Mouse (Mus musculus): ENCODE measurements at regions not wholly inside any gene's neighbourhood (a gene's known extent, or its start where the extent isn't known, plus 50 kb on each side); places are given as distances from the start of the nearest gene placed in this dataset.

DNA sequence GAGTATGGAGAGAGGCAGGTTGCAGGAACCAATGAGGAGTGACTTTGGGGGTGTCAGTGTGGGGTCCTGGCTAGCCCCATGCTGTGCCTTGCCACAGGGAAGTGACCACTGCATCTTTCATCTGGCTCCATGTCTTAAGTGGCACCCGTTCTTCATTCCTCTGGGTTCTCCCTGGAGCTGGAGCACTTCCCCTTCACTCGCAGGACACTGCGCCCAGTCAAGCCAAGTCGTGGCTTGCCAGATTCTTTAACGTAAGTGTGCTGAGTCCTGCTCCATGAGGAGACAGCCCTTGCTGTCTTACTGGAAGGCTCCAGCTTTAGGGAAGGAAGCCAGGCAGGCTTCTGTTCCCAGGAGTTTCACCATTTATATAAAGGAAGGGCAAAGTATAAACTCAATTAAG, 279.1 kb upstream of the Cdh4 start:
- no peak for ATAC-seq (replicated peaks; ENCODE audit: low FRiP score, poor library complexity, severe bottlenecking)

DNA sequence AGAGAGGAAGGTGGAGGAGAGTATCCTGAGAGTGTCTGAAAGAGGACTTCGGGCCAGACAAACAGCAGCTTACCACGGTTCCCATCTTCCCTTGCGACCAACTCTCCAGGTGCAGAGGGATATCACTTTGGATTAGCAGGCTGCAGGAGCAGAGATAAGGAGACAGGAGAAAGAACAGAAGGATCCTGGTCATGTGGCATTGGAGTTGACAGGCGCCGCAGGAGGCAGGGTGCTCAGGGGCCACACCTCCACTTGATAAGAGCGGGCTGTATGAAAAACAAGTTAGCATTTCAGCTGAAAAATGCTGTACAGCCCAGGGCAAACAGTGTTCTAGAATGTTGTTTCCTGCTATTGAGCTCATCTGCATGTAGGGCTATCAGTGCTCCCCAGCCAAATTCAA, 272.1 kb upstream of the Cdh4 start:
- ATAC-seq (replicated peaks; ENCODE audit: low FRiP score, poor library complexity, severe bottlenecking), result no peak

DNA sequence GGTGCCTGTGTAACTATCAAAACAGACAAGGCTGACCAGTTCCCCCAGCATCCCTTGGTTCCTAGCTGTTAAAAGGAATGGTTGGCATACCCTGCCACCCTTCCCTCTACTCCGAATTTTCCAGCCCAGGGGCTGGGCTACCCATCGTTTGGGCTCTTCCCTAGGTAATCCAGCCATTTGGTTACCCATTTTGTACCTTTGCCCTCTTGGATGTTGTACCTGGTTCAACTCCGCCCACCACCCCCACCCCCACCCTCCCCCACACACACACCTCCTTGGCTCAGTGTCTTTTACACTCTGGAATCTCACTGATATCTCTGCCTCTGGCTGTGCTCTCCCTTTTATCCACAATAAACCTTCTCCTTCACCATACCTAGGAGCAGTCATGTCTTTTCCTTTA, 271.6 kb upstream of the Cdh4 start:
- no peak for ATAC-seq (replicated peaks; ENCODE audit: low FRiP score, poor library complexity, severe bottlenecking)

DNA sequence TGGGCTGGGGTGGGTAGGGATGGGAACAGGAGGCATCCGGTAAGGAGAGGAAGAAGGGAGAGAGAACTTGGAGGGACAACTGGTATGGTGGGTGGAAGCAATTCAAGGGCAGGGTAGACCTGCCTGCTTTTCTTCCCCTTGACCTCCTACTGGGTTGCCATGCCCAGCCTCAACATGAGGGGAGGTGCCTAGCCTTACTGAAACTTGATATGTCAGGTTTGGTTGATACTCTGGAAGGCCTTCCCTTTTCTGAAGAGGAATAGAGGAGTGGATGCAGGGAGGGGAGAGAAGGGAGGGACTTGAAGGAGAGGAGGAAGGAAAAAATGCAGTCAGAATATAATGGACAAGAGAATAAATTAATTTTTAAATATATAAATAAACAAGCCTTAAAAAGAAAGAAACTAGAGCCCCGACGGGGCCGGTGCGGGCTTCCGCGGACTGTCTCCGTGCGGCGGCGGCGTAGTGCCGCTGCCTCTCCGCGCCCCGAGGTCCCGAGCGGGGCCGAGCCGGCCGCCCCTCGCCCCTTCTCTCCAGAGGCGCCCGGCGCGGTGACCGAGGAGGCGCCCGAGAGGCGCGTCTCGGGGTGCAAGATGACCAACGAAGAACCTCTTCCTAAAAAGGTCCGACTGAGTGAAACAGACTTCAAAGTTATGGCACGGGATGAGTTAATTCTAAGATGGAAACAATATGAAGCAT, 265.2 kb upstream of the Cdh4 start:
- ATAC-seq (replicated peaks; ENCODE audit: low FRiP score, poor library complexity, severe bottlenecking), result 0 out of 2 replicates have a peak, but pooled peaks have one; percentile 42

DNA sequence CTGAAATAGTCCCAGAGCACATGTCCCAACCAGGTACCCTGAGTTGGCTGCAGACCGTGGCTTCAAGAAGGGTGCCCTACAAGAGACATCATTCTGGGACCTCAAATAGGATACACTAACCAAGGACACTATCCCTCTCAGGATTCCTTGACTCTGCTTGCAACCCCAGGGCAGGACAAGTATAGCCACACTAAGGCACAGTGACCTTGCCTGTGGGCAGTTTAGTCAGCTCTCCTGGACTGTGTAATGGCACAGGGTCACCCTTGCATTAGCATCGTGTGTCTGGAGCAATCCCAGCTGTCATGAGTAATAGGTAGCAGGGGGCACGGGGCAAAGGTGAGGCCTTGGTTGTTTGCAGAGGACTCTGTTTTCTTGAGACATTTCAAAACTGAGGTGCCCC, 260.9 kb upstream of the Cdh4 start:
- no peak for ATAC-seq (replicated peaks; ENCODE audit: low FRiP score, poor library complexity, severe bottlenecking)

DNA sequence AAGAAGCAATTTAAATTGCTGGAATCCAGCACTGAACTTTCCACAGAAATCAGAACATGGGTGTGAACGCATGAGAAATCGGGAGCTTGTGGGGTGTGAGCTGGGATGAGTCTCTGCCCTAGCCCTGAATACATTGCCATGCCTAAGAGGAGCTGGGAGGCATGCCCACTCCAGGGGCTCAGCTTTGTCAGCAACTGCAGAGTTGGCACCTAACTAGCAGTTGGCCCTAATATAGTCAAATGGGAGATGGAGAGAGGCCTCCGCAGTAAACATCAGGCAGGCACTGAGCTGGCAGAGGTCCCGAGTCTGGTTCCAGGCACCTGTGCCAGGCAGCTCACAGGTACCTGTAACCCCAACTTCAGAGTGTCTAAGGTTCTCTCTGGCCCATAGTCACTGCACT, 260.1 kb upstream of the Cdh4 start:
- no peak for ATAC-seq (replicated peaks; ENCODE audit: low FRiP score, poor library complexity, severe bottlenecking)

DNA sequence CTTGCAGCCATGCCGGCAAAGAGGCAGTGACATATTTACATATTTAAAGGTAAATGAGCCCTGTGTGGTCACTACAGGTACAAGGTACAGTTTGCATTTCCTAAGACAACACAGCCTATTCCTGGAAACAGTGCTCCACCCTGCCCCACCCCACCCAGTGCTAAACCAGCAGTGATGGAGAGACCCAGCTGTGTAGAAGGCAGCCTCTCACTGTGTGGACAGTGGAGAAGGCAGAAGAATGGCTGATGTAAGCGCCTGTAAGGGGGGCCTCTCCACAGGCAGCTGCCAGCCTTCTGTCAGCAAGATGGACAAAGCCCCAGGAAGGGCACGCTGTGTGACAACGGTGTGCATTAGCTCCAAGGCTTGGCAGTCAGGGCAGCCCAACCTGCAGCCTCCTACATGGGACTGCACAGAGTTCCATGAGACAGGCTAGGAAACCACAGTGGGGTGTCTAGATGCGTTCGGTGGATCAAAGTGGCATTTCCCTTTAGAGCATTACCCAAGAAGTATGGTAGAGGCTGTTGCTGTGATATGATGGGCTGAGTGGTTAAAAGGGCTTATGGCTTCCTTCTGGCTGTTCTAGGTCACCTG, 249.2 kb upstream of the Cdh4 start:
- ATAC-seq (replicated peaks; ENCODE audit: low FRiP score, poor library complexity, severe bottlenecking), result no peak

DNA sequence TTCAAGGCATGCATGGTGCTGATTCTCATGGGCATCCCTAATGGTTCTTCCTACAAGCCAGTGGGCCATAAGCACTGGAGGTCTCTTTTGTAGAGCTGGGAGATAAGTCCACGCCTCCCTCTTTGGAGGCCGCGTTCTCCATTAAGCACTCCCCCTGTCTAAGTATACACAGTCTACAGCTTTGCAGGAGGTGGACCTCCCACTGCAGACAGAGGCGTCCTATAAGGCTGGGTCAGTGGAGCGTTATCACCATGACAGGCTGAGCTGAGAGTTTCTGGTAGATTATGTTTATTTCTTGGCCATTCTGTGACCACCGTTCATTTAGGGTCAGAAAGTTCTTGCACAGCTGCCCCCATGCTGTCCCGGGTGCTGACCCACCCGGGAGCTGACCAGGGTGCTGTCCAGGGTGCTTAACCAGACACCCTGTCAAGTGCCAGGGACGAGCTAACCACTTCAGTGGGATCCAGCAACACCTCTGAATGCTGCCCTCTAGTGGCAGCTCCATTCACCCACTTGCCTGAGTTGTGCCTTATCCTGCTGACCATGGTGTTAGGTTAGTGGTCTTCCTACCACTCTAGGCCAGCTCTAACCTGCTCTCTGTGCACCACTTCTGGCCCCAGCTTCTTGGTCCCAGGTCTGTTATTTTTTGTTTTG, 248.6 kb upstream of the Cdh4 start:
- ATAC-seq (replicated peaks; ENCODE audit: low FRiP score, poor library complexity, severe bottlenecking), result no peak

DNA sequence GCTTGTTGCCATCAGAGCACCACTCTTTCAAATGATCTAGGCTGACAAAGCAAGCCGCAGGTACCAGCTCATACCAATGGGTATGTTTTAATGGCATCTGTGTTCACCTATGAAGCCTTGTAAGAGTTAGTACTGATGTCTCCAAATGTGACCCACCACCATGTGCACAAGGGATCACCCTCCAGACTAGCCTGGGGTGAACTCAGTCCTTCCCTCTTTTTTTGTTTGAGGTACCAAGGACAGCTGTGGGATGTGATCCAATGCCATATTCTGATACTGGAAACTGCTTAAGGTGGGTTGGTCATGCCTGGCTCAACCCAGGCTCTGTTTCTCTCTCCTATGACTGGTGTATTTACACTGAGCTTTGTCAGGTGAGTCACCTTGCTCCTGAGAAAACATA, 244.8 kb upstream of the Cdh4 start:
- ATAC-seq (replicated peaks; ENCODE audit: low FRiP score, poor library complexity, severe bottlenecking), result no peak

DNA sequence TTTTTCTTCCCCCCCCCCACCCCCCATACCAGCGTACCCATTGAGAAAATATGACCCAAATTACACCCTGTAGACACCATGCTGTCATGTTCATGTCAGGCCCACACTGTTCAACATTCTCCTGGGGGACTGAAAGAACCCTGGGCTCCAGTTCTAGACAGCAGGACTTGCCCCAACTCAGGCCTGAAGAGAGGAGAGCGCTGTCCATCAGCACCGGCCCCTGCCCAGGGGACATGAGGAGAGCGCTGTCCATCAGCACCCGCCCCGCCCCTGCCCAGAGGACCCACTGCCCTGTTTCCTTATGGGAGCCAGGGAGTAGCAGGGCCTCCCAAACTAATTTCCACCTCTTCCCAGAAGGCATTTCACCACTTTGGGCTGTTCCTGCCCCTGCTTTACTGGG, 241.7 kb upstream of the Cdh4 start:
- no peak for ATAC-seq (replicated peaks; ENCODE audit: low FRiP score, poor library complexity, severe bottlenecking)

DNA sequence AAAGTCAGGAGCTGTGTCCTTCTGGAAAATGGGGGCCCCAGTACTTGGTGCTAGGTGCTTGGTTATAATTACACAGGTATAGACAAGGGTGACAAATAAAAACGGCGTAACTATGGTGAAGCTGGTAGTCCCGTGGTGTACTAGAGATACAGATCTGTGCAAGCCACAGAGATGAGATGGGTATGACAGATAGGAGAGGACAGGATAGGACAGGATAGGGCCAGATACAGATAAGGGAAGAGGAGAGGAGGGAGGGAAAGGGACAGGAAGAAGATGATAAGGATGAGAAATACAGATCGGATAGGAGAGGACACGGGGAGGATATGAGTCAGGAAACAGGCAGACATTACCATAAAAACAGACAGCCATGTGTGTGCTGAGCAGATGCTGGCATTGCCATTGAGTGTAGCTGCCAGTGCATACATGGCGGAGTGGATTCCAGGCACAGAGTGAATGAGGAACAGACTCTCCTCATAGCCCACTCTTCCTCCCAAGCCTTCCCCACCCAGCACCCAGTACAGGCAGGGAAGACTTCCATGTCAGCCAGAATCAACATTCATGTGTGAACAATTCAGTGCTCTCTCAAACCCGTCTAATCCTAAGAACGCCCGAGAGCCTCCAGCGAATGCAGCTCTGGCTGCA, 231.9 kb upstream of the Cdh4 start:
- no peak for ATAC-seq (replicated peaks; ENCODE audit: low FRiP score, poor library complexity, severe bottlenecking)

DNA sequence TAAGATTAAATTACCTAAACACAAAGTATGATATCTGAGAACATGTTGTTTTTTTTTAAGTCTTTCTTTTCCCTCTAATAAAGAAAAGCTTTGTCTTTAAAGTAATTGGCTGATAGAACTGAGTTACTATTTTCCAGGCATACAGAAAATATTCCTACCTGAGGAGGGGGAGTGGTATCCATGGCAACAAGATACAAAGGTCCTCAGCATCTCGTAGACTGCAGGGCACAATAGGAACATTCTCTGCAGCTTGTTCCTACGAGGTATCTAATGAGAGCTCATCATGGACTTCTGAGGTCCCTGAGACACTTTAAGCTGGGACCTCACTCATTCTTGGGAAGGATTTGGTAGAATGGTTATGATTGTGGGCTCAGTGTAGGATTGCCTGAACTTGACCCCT, 225.5 kb upstream of the Cdh4 start:
- ATAC-seq (replicated peaks; ENCODE audit: low FRiP score, poor library complexity, severe bottlenecking), result no peak

DNA sequence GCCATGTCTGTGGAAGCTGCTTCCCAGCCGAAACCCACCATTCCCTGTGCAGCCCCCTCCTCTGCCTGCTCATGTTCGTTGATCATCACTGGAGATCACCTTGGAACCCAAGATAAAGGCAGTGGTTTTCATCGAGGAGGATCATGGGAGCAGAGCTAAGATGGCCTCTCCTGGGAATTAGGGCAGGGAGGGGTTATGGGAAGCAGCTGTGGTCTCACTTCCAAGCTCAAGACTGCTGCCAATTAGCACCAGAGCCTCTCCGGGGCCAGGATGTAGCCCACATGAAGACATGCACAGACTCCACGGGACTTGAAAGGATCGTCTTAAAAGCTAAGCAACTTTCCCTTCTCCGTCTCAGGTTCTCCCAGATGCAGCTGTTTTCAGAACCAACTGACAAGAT, 214.1 kb upstream of the Cdh4 start:
- ATAC-seq (replicated peaks; ENCODE audit: low FRiP score, poor library complexity, severe bottlenecking), result no peak

DNA sequence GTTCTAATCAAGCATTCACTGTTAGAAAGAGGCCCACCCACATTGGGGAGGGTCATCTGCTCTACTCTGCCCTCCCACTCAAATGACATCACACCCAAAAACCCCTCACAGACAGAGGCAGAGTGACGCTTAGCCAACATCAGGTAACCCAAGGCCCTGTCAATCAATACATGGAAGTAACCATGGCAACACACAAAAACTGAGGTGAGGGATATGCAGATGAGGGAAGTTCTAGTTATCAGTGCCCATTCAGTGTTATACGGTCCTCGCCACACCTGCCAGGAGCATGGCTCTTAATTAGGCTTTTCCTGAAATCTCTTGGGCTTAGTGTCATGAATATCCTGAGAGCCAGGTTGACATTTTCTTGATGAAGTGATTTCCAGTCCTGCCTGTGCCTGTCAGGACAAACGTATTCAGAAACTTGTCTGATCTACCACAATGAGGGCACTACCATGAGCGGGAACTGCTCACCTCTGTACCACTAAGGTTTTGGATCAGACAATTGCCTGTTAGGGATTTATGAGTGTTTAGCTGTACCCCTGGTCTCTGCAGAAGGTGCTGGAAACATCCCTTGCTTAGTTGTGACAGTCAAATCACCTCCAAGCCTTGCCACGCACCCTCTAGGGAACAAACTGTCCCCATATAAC, 210.4 kb upstream of the Cdh4 start:
- ATAC-seq (replicated peaks; ENCODE audit: low FRiP score, poor library complexity, severe bottlenecking), result no peak

DNA sequence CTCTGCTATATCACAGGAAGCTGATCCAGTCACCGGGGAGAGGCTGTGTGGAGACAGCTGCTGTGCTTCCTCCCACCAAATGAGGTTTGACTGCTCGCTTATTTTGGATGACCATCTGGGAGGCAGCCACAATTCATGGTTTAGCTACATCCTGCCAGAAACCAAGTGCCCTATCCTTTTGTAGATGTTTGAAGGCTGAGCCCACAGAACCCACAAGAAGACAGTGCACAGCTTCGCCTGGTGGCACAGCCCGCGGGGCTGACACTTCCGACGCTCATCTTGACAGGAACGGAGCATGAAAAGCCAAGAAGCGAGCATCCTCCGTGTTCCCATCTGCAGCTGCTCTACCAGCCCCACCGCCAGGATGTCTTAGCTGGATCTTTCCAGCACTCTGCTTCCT, 204.1 kb upstream of the Cdh4 start:
- no peak for ATAC-seq (replicated peaks; ENCODE audit: low FRiP score, poor library complexity, severe bottlenecking)

DNA sequence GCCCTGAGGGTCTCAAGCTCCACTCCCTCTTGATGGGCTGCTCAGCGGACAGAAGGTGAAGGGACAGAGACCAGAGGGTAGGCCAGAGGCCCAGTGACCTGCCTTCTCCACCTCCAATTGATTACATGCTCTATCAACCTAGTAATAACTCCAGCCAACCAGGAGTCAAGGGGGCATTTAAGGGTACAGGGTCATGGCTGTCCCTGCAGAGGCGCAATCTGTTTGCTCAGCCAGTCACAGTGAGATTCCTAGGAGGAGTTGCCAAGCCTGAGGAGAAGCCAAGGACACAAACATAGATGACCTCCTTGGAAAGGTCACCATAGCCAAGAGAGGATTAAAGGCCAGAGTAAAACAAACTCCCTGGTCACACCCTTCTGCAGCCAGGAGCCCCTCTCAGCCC, 181.3 kb upstream of the Cdh4 start:
- ATAC-seq (replicated peaks; ENCODE audit: low FRiP score, poor library complexity, severe bottlenecking), result no peak

DNA sequence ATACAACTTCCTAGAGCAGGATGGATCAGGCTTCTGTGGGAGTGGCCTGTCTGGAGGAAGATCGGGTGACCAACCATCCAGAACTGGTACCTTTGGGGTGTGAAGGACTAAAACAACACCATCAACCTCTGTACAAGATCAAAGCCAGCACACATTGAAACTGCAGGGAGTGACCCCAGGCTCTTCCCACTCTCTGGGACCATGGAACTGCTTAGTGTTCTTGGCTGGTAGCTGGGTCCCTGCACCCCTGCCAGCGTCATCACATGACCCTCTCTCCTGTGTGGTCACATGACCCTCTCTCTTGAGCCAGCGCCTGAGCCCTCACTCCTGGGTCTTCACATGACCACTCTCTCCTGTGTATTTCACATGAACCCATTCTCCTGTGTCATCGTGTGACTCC, 178.3 kb upstream of the Cdh4 start:
- no peak for ATAC-seq (replicated peaks; ENCODE audit: low FRiP score, poor library complexity, severe bottlenecking)

DNA sequence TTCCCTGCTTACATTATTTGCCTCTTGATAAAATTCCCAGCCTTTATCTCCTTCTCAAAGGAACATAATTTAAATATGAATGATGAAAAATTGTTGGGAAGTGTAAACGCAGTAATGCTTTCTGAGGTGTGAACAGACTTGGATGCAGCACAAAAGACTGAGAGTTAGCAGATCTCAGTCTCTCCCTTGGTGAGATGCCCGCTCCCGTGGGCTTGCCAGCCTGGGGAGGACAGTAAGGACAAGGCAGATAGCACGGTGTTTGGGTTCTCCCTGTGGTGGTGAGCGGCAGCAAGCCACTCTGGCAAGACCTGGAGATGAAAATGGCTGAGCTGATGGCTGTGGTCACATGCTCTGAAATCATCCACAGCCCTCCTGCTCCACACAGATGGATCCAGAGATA, 176.8 kb upstream of the Cdh4 start:
- no peak for ATAC-seq (replicated peaks; ENCODE audit: low FRiP score, poor library complexity, severe bottlenecking)

DNA sequence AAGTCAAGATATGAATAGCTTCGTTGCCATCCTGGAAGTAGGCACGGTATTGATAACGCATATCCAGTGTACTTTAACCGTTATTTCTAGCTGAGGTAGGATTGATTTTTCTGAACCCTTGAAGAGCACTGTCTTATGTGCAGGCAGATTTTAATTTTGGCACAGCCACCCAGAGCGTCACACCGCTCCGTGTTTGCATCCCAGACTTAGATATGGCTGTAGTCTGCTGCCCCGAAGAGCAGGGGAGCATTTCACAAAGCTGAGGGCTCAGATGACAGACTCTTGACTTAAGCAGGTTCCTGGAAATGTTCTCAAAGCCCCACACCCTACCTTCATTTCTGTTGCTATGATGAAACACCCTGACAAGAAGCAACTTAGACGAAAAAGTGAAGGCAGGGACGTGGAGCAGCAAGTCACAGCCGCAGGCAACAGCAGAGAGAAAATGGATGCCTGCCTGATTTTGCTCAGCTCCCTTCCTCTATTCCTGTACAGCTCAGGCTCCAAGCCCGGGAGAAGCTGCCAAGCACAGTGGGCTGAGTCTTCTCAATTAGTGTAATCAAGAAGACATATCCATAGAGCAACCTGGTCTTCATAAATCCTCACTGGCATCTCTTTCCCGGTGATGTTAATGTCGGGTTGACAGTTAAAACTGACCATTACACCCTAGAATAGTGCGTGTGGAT, 164.9 kb upstream of the Cdh4 start:
- ATAC-seq (replicated peaks; ENCODE audit: low FRiP score, poor library complexity, severe bottlenecking), result no peak

DNA sequence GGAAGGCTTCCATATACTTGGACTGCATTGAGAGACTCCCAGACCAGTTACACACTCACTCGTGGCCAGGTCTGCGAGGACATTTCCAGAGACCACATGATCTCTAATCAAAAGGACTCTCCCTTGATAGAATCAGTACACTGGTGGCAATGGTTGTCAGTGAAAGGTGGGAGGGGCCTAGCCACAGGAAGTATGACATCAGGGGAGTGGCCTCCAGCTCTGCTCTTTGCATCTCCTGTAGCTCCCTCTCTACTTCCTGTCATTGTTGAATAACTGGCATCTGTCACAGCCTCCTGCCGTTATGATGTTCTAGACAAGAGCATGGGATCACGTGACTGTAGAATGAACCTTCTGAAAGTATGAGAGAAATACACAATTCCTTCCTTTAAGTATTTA, 164.3 kb upstream of the Cdh4 start:
- ATAC-seq (replicated peaks; ENCODE audit: low FRiP score, poor library complexity, severe bottlenecking), result no peak

Data from erythroid progenitor cell, adult 5-6 weeks (primary cell).